Mouse (Mus musculus) macrophage (primary cell): ENCODE results near the gene Nop56. TPM values are rescaled to one million over a fixed set of nuclear protein-coding genes. Genes with fewer than 3 reads are reported as not detected.

ENCODE experiments used
- polyA plus RNA-seq: library from polyadenylated mRNA; stranded (reverse); fragments of 250-400 nt; gene quantifications from 3 replicates; pipeline ENCODE4 v1.2.4, GENCODE M21; 2018; ENCODE audit warnings: inconsistent platforms

Gene Nop56
- polyA plus RNA-seq, 1 experiment from 2014 or later: 72.2 TPM

Other genes starting within 250 kb of the Nop56 start
- not detected in 3 replicates for gene Tgm6, start 162.0 kb upstream of the Nop56 start, polyA plus RNA-seq
- gene Snrpb, start 95.0 kb upstream of the Nop56 start, polyA plus RNA-seq: 53.8 to 226 TPM (median 142 TPM) in 3 replicates
- not detected in 3 replicates for gene Tmc2, start 79.2 kb upstream of the Nop56 start, polyA plus RNA-seq
- gene Idh3b, start 10.1 kb downstream of the Nop56 start, polyA plus RNA-seq: 93.5 to 120 TPM (median 103 TPM) in 3 replicates
- gene Ebf4, start 20.7 kb downstream of the Nop56 start, polyA plus RNA-seq: not detected in 3 replicates
- gene Cpxm1, start 123.1 kb downstream of the Nop56 start, polyA plus RNA-seq: 0.23 TPM in 1 of 3 replicates, not detected in the others
- gene Gm28372, start 130.8 kb downstream of the Nop56 start, polyA plus RNA-seq: not detected in 3 replicates
- gene 1700020A23Rik, start 130.8 kb downstream of the Nop56 start, polyA plus RNA-seq: not detected in 3 replicates
- gene Tmem239, start 132.0 kb downstream of the Nop56 start, polyA plus RNA-seq: not detected in 3 replicates
- gene Vps16, start 149.9 kb downstream of the Nop56 start, polyA plus RNA-seq: 40.1 to 54.6 TPM (median 47.9 TPM) in 3 replicates
- 9.0 to 12.8 TPM (median 11.4 TPM) in 3 replicates for gene Pced1a, start 150.3 kb downstream of the Nop56 start, polyA plus RNA-seq
- gene Ptpra, start 175.8 kb downstream of the Nop56 start, polyA plus RNA-seq: 146 to 403 TPM (median 209 TPM) in 3 replicates